Mouse (Mus musculus): ENCODE measurements at regions not wholly inside any gene's neighbourhood (a gene's known extent, or its start where the extent isn't known, plus 50 kb on each side); places are given as distances from the start of the nearest gene placed in this dataset.

GRCm38 (mm10) chr6:99946481-99946880 lies 220.3 kb upstream of the Prok2 start:
- no peak for TF ChIP-seq CTCF (conservative IDR thresholded peaks at IDR 0.05)
- no peak overlapping the region for H3K27ac ChIP-seq
- H3K4me3 ChIP-seq: no peak overlapping the region
- no peak for DNase-seq (ENCODE audit: low spot score in 2 of 2)

- TF ChIP-seq CTCF (conservative IDR thresholded peaks at IDR 0.05): no peak
These were observed 219.5 kb upstream of the Prok2 start for GRCm38 (mm10) chr6:99945691-99946090.

GRCm38 (mm10) chr6:99942958-99943357 lies 216.8 kb upstream of the Prok2 start:
- no peak overlapping the region for H3K4me3 ChIP-seq
- DNase-seq (ENCODE audit: low spot score in 2 of 2): no peak
- H3K27ac ChIP-seq: no peak overlapping the region
- TF ChIP-seq CTCF (conservative IDR thresholded peaks at IDR 0.05): no peak

More at GRCm38 (mm10) chr6:99945691-99946090, 219.5 kb upstream of the Prok2 start:
- no peak for DNase-seq (ENCODE audit: low spot score in 2 of 2)
- Histone ChIP-seq H3K27ac (no peak overlapping the region), H3K4me3 (no peak overlapping the region)

GRCm38 (mm10) chr6:99940118-99940517 lies 213.9 kb upstream of the Prok2 start:
- no peak overlapping the region for H3K4me3 ChIP-seq
- no peak overlapping the region for H3K27ac ChIP-seq
- no peak for TF ChIP-seq CTCF (conservative IDR thresholded peaks at IDR 0.05)
- DNase-seq (ENCODE audit: low spot score in 2 of 2): no peak

GRCm38 (mm10) chr6:99939382-99939781 lies 213.2 kb upstream of the Prok2 start:
- TF ChIP-seq CTCF (conservative IDR thresholded peaks at IDR 0.05): no peak
- no peak for DNase-seq (ENCODE audit: low spot score in 2 of 2)
- H3K27ac ChIP-seq: no peak overlapping the region
- H3K4me3 ChIP-seq: no peak overlapping the region

- DNase-seq (ENCODE audit: low spot score in 2 of 2): no peak
- no peak overlapping the region for H3K4me3 ChIP-seq
- H3K27ac ChIP-seq: no peak overlapping the region
- TF ChIP-seq CTCF (conservative IDR thresholded peaks at IDR 0.05): no peak
These were observed 212.8 kb upstream of the Prok2 start for GRCm38 (mm10) chr6:99938949-99939348.

GRCm38 (mm10) chr6:99936716-99937115 lies 210.5 kb upstream of the Prok2 start:
- no peak for DNase-seq (ENCODE audit: low spot score in 2 of 2)
- Histone ChIP-seq H3K27ac (no peak overlapping the region), H3K4me3 (no peak overlapping the region)
- no peak for TF ChIP-seq CTCF (conservative IDR thresholded peaks at IDR 0.05)

- no peak for TF ChIP-seq CTCF (conservative IDR thresholded peaks at IDR 0.05)
- H3K4me3 ChIP-seq: no peak overlapping the region
- DNase-seq (ENCODE audit: low spot score in 2 of 2): no peak
- no peak overlapping the region for H3K27ac ChIP-seq
These were observed 209.2 kb upstream of the Prok2 start for GRCm38 (mm10) chr6:99935373-99935772.

- DNase-seq (ENCODE audit: low spot score in 2 of 2): no peak
- no peak overlapping the region for H3K4me3 ChIP-seq
- no peak for TF ChIP-seq CTCF (conservative IDR thresholded peaks at IDR 0.05)
- H3K27ac ChIP-seq: no peak overlapping the region
These were observed 208.2 kb upstream of the Prok2 start for GRCm38 (mm10) chr6:99934394-99934793.

- TF ChIP-seq CTCF (conservative IDR thresholded peaks at IDR 0.05): no peak
- no peak for DNase-seq (ENCODE audit: low spot score in 2 of 2)
- H3K4me3 ChIP-seq: no peak overlapping the region
- H3K27ac ChIP-seq: no peak overlapping the region
These were observed 207.2 kb upstream of the Prok2 start for GRCm38 (mm10) chr6:99933404-99933803.

- no peak for TF ChIP-seq CTCF (conservative IDR thresholded peaks at IDR 0.05)
- DNase-seq (ENCODE audit: low spot score in 2 of 2): peak; percentile 13 to 49
- no peak overlapping the region for H3K27ac ChIP-seq
- H3K4me3 ChIP-seq: no peak overlapping the region
These were observed 206.7 kb upstream of the Prok2 start for GRCm38 (mm10) chr6:99932923-99933322.

- TF ChIP-seq CTCF (conservative IDR thresholded peaks at IDR 0.05): no peak
- DNase-seq (ENCODE audit: low spot score in 2 of 2): peak in 1 of 2 experiments; percentile 7
- H3K4me3 ChIP-seq: no peak overlapping the region
- H3K27ac ChIP-seq: no peak overlapping the region
These were observed 206.2 kb upstream of the Prok2 start for GRCm38 (mm10) chr6:99932405-99932804.

GRCm38 (mm10) chr6:99931588-99931987 lies 205.4 kb upstream of the Prok2 start:
- no peak overlapping the region for H3K27ac ChIP-seq
- no peak for TF ChIP-seq CTCF (conservative IDR thresholded peaks at IDR 0.05)
- H3K4me3 ChIP-seq: no peak overlapping the region
- DNase-seq (ENCODE audit: low spot score in 2 of 2): no peak

GRCm38 (mm10) chr6:99930316-99930715 lies 204.1 kb upstream of the Prok2 start:
- no peak for DNase-seq (ENCODE audit: low spot score in 2 of 2)
- TF ChIP-seq CTCF (conservative IDR thresholded peaks at IDR 0.05): no peak
- Histone ChIP-seq H3K4me3 (no peak overlapping the region), H3K27ac (no peak overlapping the region)
